Mouse (Mus musculus) testis, postnatal 14 days (tissue): ENCODE data around the gene Rbm19.

Source experiments
- DNase-seq: peaks from one replicate; pipeline ENCODE4 v3.0.0; 2021; ENCODE audit warnings: low spot score

Gene Rbm19

GRCm38 (mm10) chr5:120204316-120204715 lies 88.1 kb downstream of the Rbm19 start:
- no peak for DNase-seq

- no peak for DNase-seq
Measured at GRCm38 (mm10) chr5:120206313-120206943, 90.2 kb downstream of the Rbm19 start.

- DNase-seq, result no peak
Measured at GRCm38 (mm10) chr5:120207492-120207891, 91.2 kb downstream of the Rbm19 start.

- no peak for DNase-seq
Measured at GRCm38 (mm10) chr5:120210668-120211067, 94.4 kb downstream of the Rbm19 start.

- no peak for DNase-seq
Measured at GRCm38 (mm10) chr5:120211182-120211581, 94.9 kb downstream of the Rbm19 start.

- DNase-seq, result no peak
Measured at GRCm38 (mm10) chr5:120214511-120214910, 98.2 kb downstream of the Rbm19 start.

- DNase-seq, result no peak
Measured at GRCm38 (mm10) chr5:120221216-120221615, 105.0 kb downstream of the Rbm19 start.

- DNase-seq, result no peak
Measured at GRCm38 (mm10) chr5:120225383-120225782, 109.1 kb downstream of the Rbm19 start.

GRCm38 (mm10) chr5:120228613-120229409 lies 112.5 kb downstream of the Rbm19 start:
- no peak for DNase-seq

- no peak for DNase-seq
Measured at GRCm38 (mm10) chr5:120231435-120232147, 115.3 kb downstream of the Rbm19 start.

- DNase-seq, result peak; percentile 43
Measured at GRCm38 (mm10) chr5:120235147-120235546, 118.9 kb downstream of the Rbm19 start.

- DNase-seq, result no peak
Measured at GRCm38 (mm10) chr5:120235571-120235970, 119.3 kb downstream of the Rbm19 start.

- DNase-seq, result no peak
Measured at GRCm38 (mm10) chr5:120240071-120240470, 123.8 kb downstream of the Rbm19 start.

GRCm38 (mm10) chr5:120245336-120245735 lies 129.1 kb downstream of the Rbm19 start:
- no peak for DNase-seq
